Mouse (Mus musculus) liver, embryonic 16.5 days (tissue): ENCODE data around the gene Sacs. TPM values are rescaled to one million over a fixed set of nuclear protein-coding genes. Genes with fewer than 3 reads are reported as not detected.
"Not testable (repeated sequence)": the region's sequence is repeated elsewhere in the genome, so short reads cannot be mapped to it uniquely, and the experiment has no call there.

ENCODE experiments used
- ATAC-seq: fragments of 200-750 bp; cut with Nextera tagmentation; 2 replicates; pipeline ENCODE4 v1.8.0; 2017; ENCODE audit warnings: low read depth, mild to moderate bottlenecking, moderate number of reproducible peaks, moderate library complexity
- H3K27ac ChIP-seq: fragments of 300-500 bp; sonication (generic); 2 replicates; pipeline ENCODE4 v1.5.1; 2014; ENCODE audit warnings: mild to moderate bottlenecking, low read length
- H3K27me3 ChIP-seq: fragments of 300-500 bp; sonication (generic); 2 replicates; pipeline ENCODE4 v1.6.1; 2014; ENCODE audit warnings: low read depth, low read length, mixed read lengths; ENCODE audit not compliant: control insufficient read depth, insufficient read depth
- H3K36me3 ChIP-seq: fragments of 300-500 bp; sonication (generic); 2 replicates; pipeline ENCODE4 v1.6.1; 2014; ENCODE audit warnings: mild to moderate bottlenecking; ENCODE audit not compliant: control insufficient read depth, insufficient read depth
- H3K4me1 ChIP-seq: fragments of 300-500 bp; sonication (generic); 2 replicates; pipeline ENCODE4 v1.6.1; 2014; ENCODE audit warnings: low read depth, low read length, mixed read lengths; ENCODE audit not compliant: control insufficient read depth
- H3K4me2 ChIP-seq: fragments of 300-500 bp; sonication (generic); 2 replicates; pipeline ENCODE4 v1.6.1; 2014; ENCODE audit warnings: low read depth, low read length, mixed read lengths
- H3K4me3 ChIP-seq: fragments of 300-500 bp; sonication (generic); 2 replicates; pipeline ENCODE4 v1.5.1; 2014; ENCODE audit warnings: low read depth, mild to moderate bottlenecking, low read length
- H3K9ac ChIP-seq: fragments of 300-500 bp; sonication (generic); 2 replicates; pipeline ENCODE4 v1.6.1; 2014; ENCODE audit warnings: low read depth, low read length
- H3K9me3 ChIP-seq: fragments of 300-500 bp; sonication (generic); replicated peaks from 2 replicates; pipeline ENCODE4 v1.6.1; 2016; ENCODE audit warnings: low read length; ENCODE audit not compliant: control insufficient read depth
- WGBS: fragments of 180-500 bp; shearing (Covaris S2); extraction: QIAGEN DNeasy Blood & Tissue Kit; methylation state at CpG from one replicate; pipeline ENCODE4 v1.1.7; 2014; ENCODE audit not compliant: insufficient replicate concordance; 5-methylcytosine and 5-hydroxymethylcytosine counted together
- polyA plus RNA-seq: library from polyadenylated mRNA; unstranded; fragments of >200 nt; fragmentation: Nextera tagmentation; extraction: Ambion mirVana; gene quantifications from 2 replicates; pipeline ENCODE4 v1.2.1, GENCODE M21; 2015

Sacs gene
- polyA plus RNA-seq, 1 experiment from 2014 or later, result 0.96 TPM

DNA sequence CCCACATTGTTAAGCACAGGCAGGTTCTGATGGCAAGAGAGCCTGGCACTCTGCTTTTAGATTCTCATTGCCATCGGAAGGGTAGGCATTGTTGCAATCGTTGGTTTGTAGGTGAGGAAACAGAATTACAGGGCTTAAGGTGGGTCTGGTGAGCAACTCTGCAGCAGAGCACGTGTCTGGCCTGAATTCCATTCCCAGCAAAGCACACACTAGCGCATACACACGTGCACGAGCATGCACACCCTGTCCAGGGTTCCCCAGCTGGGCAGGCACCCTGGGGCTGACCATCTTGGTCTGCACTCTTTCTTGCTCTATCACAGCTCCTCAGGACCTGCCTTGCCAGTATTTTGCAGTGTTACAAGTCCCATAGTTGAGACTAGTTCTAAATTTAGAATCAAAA lies 13.1 kb upstream of the Sacs start:
- Histone ChIP-seq H3K4me3 (no peak overlapping the region), H3K36me3 (no peaks in the 10 kb centered on the region), H3K9me3 (no peaks in the 10 kb centered on the region), H3K27me3 (no peaks in the 10 kb centered on the region), H3K27ac (peak overlapping the region; percentile 39; the same call in 1 of the 2 replicates), H3K4me1 (no peaks in the 10 kb centered on the region), H3K9ac (no peak overlapping the region), H3K4me2 (no peak overlapping the region)
- 59% methylated on average over 6 of the region's 6 CpGs for WGBS
- ATAC-seq, result peak; percentile 70; the same call in 1 of the 2 replicates

DNA sequence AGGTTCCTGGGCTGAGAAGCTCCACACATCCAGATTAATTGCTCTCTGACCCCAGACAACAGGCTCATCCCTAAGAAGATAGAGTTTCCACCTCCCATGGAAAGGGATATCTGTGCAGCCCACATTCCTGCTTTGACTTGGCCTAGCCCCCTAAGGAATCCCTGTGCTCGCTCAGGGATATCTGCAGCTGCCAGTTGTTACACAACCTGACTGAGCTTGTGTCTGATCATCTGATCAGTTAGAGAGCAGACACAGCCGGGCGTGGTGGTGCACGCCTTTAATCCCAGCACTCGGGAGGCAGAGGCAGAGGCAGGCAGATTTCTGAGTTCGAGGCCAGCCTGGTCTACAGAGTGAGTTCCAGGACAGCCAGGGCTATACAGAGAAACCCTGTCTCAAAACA lies 10.9 kb upstream of the Sacs start:
- H3K27ac ChIP-seq, H3K9ac ChIP-seq, ATAC-seq, H3K27me3 ChIP-seq, H3K4me2 ChIP-seq, H3K4me1 ChIP-seq, H3K36me3 ChIP-seq, H3K9me3 ChIP-seq, H3K4me3 ChIP-seq: not testable (repeated sequence)
- WGBS, result 41% methylated on average over 6 of the region's 6 CpGs

DNA sequence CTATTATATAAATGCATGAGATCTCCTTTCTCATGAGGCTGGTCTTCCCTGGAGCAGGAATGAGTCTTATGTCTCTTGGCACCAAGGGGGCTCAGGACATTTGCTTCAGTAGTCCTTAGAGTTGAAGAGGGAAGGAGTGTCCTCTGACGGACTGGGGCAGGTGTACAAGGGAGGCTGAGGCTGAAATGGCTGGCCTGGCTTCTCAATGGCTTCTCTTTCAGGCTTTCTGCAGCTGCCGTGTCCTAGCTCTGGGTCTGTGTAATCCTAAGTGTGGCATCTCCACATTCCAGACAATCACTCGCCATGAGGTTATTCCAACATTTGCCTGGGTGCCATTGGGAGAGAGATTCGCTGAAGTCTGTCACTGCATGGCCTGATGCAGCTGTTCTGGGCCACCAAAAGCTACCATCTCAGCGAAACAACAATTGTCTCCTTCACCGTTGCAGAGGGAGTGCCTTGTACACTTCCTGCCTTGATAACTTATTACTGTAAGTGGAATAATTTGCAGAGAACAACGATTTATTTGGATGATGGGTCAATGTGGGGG lies 9.2 kb upstream of the Sacs start:
- Histone ChIP-seq H3K27ac (no peak overlapping the region), H3K36me3 (no peaks in the 10 kb centered on the region), H3K4me1 (no peaks in the 10 kb centered on the region), H3K4me2 (no peak overlapping the region), H3K9ac (no peak overlapping the region), H3K4me3 (no peak overlapping the region), H3K9me3 (no peaks in the 10 kb centered on the region), H3K27me3 (no peaks in the 10 kb centered on the region)
- no peak for ATAC-seq
- WGBS, result 60% methylated on average over 7 of the region's 7 CpGs

DNA sequence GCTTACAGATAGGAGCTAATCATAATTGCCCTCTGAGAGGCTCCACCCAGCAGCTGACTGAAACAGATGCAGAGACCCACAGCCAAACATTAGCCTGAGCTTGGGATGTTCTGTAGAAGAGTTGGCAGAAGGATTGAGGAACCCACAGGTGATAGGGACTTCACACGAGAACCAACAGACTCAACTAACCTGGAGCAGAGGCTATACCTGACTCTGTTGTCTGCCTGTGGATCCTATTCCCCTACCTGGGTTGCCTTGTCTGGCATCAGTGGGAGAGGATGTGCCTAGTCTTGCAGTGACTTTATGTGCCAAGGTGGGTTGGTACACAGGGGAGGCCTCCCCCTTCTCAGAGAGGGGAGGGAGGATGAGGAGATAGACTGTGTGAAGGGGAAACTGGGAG lies 5.7 kb upstream of the Sacs start:
- H3K9me3 ChIP-seq, result no peaks in the 10 kb centered on the region
- H3K4me3 ChIP-seq, result no peak overlapping the region
- no peak overlapping the region for H3K27ac ChIP-seq
- no peaks in the 10 kb centered on the region for H3K27me3 ChIP-seq
- H3K9ac ChIP-seq, result no peak overlapping the region
- ATAC-seq, result no peak
- WGBS, result 64% methylated on average over 1 of the region's 1 CpGs
- H3K4me2 ChIP-seq, result no peak overlapping the region
- H3K36me3 ChIP-seq, result no peaks in the 10 kb centered on the region
- no peaks in the 10 kb centered on the region for H3K4me1 ChIP-seq

- H3K9me3 ChIP-seq, result no peaks in the 10 kb centered on the region
- H3K4me1 ChIP-seq, result no peaks in the 10 kb centered on the region
- H3K36me3 ChIP-seq, result no peaks in the 10 kb centered on the region
- no peak overlapping the region for H3K27ac ChIP-seq
- WGBS, result 43% methylated on average over 5 of the region's 5 CpGs
- no peak overlapping the region for H3K4me2 ChIP-seq
- ATAC-seq, result no peak
- H3K4me3 ChIP-seq, result no peak overlapping the region
- H3K9ac ChIP-seq, result no peak overlapping the region
- H3K27me3 ChIP-seq, result peaks cover 3% of the 10 kb centered on the region
Measured at GRCm38 (mm10) chr14:61134381-61135030, 3.8 kb upstream of the Sacs start.

DNA sequence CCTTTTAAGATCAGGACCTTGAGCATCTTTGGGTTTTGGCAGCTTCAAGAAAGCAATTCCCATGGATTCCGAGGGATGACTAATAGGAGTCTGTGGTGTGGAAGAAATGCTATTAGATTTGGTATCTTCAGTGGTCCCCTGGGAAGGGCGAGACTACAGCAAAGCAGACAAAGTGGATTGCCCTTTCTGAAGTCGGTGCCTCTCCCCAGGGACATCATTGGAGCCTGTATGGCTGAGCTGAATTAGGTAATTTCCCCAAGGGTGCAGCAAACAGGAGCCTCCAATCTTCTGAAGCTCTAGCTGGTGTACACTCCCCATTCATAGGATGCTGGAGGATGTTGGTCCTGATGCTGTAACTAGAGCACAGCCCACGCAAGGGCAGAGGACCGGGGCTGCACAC lies 847 bp upstream of the Sacs start:
- 46% methylated on average over 5 of the region's 5 CpGs for WGBS
- Histone ChIP-seq H3K36me3 (no peaks in the 10 kb centered on the region), H3K27me3 (peaks cover 3% of the 10 kb centered on the region)

DNA sequence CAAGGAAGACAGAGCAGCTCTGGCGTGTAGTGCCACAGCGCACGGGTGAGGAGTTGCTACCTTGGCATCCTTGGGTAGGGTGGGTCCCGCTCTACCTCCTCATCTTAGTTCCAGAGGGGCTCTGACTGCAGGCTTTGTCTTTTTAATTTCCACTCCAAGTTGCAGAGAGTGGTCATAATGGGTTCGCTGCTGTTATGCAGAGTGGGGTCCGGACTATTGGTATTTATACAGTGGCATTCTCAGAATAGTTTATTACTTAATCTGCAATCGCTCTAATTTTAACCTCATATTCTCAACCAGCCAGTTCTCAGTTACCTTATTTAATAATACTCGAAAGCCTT lies 440 bp downstream of the Sacs start:
- Histone ChIP-seq H3K36me3 (no peaks in the 10 kb centered on the region), H3K9me3 (no peaks in the 10 kb centered on the region), H3K27ac (no peak overlapping the region), H3K9ac (no peak overlapping the region), H3K4me1 (no peaks in the 10 kb centered on the region), H3K4me2 (peak overlapping the region; percentile 30), H3K27me3 (peaks cover 3% of the 10 kb centered on the region), H3K4me3 (peak overlapping the region; percentile 27; the same call in 1 of the 2 replicates)
- no peak for ATAC-seq
- WGBS, result 25% methylated on average over 8 of the region's 8 CpGs

More for the DNA sequence above, 847 bp upstream of the Sacs start:
- ATAC-seq, result no peak
- no peaks in the 10 kb centered on the region for H3K4me1 ChIP-seq
- H3K9me3 ChIP-seq, result no peaks in the 10 kb centered on the region
- no peak overlapping the region for H3K4me2 ChIP-seq
- no peak overlapping the region for H3K27ac ChIP-seq
- no peak overlapping the region for H3K4me3 ChIP-seq
- H3K9ac ChIP-seq, result no peak overlapping the region

DNA sequence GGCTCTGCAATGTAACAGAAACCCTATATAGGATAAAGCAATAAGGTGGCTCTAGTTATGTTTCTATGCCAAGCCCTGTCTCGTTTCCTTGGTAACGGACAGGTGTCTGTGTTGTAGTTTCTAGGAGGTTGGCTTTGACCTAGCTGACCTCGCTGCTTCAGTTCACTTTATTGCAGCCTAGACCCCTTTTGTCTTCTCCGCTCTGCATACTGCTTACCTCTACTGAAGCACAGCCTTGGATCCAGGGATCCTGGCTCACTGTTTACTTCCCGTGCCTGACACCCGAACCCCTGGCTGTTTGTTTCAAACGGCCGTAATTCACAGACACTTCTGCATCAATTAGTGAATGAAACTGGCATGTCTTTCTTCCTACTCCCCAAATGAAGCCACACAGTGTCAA lies 5.1 kb downstream of the Sacs start:
- no peaks in the 10 kb centered on the region for H3K36me3 ChIP-seq
- H3K4me3 ChIP-seq, result no peak overlapping the region
- no peak overlapping the region for H3K27ac ChIP-seq
- H3K4me2 ChIP-seq, result no peak overlapping the region
- H3K27me3 ChIP-seq, result peaks cover 3% of the 10 kb centered on the region
- H3K9ac ChIP-seq, result no peak overlapping the region
- no peak for ATAC-seq
- WGBS, result 67% methylated on average over 8 of the region's 8 CpGs
- H3K4me1 ChIP-seq, result no peaks in the 10 kb centered on the region
- H3K9me3 ChIP-seq, result no peaks in the 10 kb centered on the region

GRCm38 (mm10) chr14:61143869-61144268 lies 5.6 kb downstream of the Sacs start:
- Histone ChIP-seq H3K27me3 (no peaks in the 10 kb centered on the region; the same call in 1 of the 2 replicates), H3K9me3 (no peaks in the 10 kb centered on the region), H3K4me1 (no peaks in the 10 kb centered on the region), H3K27ac (no peak overlapping the region), H3K9ac (no peak overlapping the region), H3K4me3 (no peak overlapping the region), H3K4me2 (no peak overlapping the region), H3K36me3 (no peaks in the 10 kb centered on the region)
- no peak for ATAC-seq
- WGBS, result 39% methylated on average over 11 of the region's 11 CpGs
